ENCODE assay signal across 8 mouse cellular contexts in the genomic region with DNA sequence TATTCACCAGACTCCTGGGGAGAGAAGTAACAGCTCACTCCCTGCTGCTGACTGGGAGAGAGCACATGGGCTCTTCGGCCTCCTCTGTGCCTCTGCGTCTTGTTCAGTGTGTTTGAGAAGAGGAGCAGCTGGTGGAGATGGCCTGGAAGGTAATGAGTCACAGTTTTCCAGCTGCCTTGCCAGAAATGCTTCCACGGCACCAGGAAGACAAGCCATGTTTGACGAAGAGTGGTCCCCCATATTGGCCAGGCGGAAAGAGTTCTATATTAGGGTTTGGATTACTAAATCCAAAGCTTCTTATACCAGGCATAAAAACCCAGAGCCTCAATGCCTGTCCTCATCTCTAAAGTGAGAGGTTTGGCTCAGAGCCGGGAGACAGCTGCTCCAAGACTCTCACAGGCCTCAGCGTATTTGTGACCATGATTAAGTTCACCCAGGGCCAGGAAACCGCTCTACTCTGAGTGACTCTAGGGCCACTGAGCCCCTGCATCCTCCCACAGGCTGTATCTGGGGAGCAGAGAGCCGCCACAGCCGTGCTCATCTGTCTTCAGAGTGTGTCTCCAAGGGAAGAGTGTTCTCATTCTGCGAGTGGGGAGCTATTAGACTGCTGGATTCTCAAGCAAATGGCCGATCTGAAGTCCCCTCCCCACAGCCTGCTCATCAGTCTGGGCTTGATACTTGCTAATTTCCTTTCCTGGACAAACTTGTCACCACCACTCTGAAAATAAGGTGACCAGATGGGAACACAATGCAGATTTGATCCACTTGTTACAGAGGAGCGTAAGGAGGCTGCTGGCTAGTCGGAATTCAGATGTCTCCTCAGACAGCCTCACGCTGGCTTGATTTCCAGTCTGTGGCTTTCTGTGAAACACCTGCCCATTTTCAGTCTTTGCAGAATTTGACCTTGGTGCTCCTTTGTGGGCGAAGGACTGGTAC.
DNase-seq lines count a peak whose midpoint lies in the region; ATAC-seq and TF ChIP-seq lines count a peak whose summit lies in the region.

No protein-coding gene starts in this region.

- no peak for TF ChIP-seq CTCF in heart, postnatal 0 days (IDR thresholded peaks at IDR 0.05; ENCODE audit: low read depth)
- TF ChIP-seq CTCF in lung, embryonic 14.5 days (IDR thresholded peaks at IDR 0.05; ENCODE audit: low read depth) = no peak

- H3K9ac ChIP-seq in kidney, embryonic 16.5 days (replicated peaks; ENCODE audit: low read length) = no peak overlapping the region
- H3K9ac ChIP-seq in heart, postnatal 0 days (replicated peaks; ENCODE audit: low read depth, low read length) = no peak overlapping the region
- no peak overlapping the region for H3K9ac ChIP-seq in lung, embryonic 14.5 days

- TF ChIP-seq EP300 in heart, postnatal 0 days (IDR thresholded peaks at IDR 0.05; ENCODE audit: low read depth) = no peak

- DNase-seq in kidney, postnatal 10 days = peak; percentile 67
- peak; percentile 59 for DNase-seq in cerebellum, adult 9-11 months
- peak; percentile 30 for DNase-seq in heart, postnatal 0 days (ENCODE audit: low spot score)
- DNase-seq in lung, embryonic 14.5 days = peak; percentile 94
- DNase-seq in right cerebral cortex, postnatal 36 days (ENCODE audit: low spot score in 2 of 2) = peak; percentile 71 to 74
- DNase-seq in T-cell, adult 2 months (ENCODE audit: low spot score) = no peak
- DNase-seq in thymus, postnatal 25 days = no peak

- no peak overlapping the region for H3K4me2 ChIP-seq in kidney, embryonic 16.5 days (replicated peaks; ENCODE audit: low read depth, low read length)
- no peak overlapping the region for H3K4me2 ChIP-seq in heart, postnatal 0 days (ENCODE audit: low read depth, low read length)
- no peak overlapping the region for H3K4me2 ChIP-seq in lung, embryonic 14.5 days

- H3K27ac ChIP-seq in kidney, embryonic 16.5 days (ENCODE audit: low read length) = no peak overlapping the region
- no peak overlapping the region for H3K27ac ChIP-seq in heart, postnatal 0 days (ENCODE audit: low read depth)
- H3K27ac ChIP-seq in lung, embryonic 14.5 days (ENCODE audit: low read depth) = peak overlapping the region; percentile 76

- no peaks in the 10 kb centered on the region; the same call in 1 of the 2 replicates for H3K27me3 ChIP-seq in kidney, embryonic 16.5 days (ENCODE audit: insufficient read depth, low read length)
- H3K27me3 ChIP-seq in heart, postnatal 0 days (ENCODE audit: control insufficient read depth, insufficient read depth, low read length) = no peaks in the 10 kb centered on the region
- H3K27me3 ChIP-seq in lung, embryonic 14.5 days (ENCODE audit: insufficient read depth, low read length) = no peaks in the 10 kb centered on the region

- H3K9me3 ChIP-seq in kidney, embryonic 16.5 days (ENCODE audit: low read length) = no peaks in the 10 kb centered on the region
- no peaks in the 10 kb centered on the region for H3K9me3 ChIP-seq in heart, postnatal 0 days (replicated peaks; ENCODE audit: control insufficient read depth, low read length)
- no peaks in the 10 kb centered on the region for H3K9me3 ChIP-seq in lung, embryonic 14.5 days (ENCODE audit: low read depth, low read length)

- no peaks in the 10 kb centered on the region for H3K36me3 ChIP-seq in kidney, embryonic 16.5 days (ENCODE audit: insufficient read depth, low read length)
- H3K36me3 ChIP-seq in heart, postnatal 0 days (replicated peaks; ENCODE audit: control insufficient read depth, insufficient read depth, low read length) = no peaks in the 10 kb centered on the region
- no peaks in the 10 kb centered on the region for H3K36me3 ChIP-seq in lung, embryonic 14.5 days (ENCODE audit: insufficient read depth)

- 60% methylated on average over 16 of the region's 16 CpGs for WGBS in kidney, embryonic 16.5 days
- 62% methylated on average over 16 of the region's 16 CpGs for WGBS in heart, postnatal 0 days
- WGBS in lung, embryonic 14.5 days = 42% methylated on average over 16 of the region's 16 CpGs

- no peak for ATAC-seq in kidney, embryonic 16.5 days (ENCODE audit: low FRiP score, low TSS enrichment)
- peak; percentile 58; the same call in 1 of the 2 replicates for ATAC-seq in heart, postnatal 0 days (ENCODE audit: insufficient read depth, low read depth)
- ATAC-seq in lung, embryonic 14.5 days (ENCODE audit: insufficient read depth) = peak; percentile 95

- H3K4me3 ChIP-seq in kidney, embryonic 16.5 days (ENCODE audit: low read length) = no peak overlapping the region
- no peak overlapping the region for H3K4me3 ChIP-seq in heart, postnatal 0 days (ENCODE audit: low read depth, low read length)
- no peak overlapping the region for H3K4me3 ChIP-seq in lung, embryonic 14.5 days (ENCODE audit: low read depth, low read length)

- H3K4me1 ChIP-seq in kidney, embryonic 16.5 days (ENCODE audit: insufficient read depth, low read length) = no peaks in the 10 kb centered on the region
- no peaks in the 10 kb centered on the region for H3K4me1 ChIP-seq in heart, postnatal 0 days (ENCODE audit: control insufficient read depth, insufficient read depth)
- peaks cover 3% of the 10 kb centered on the region; the same call in 1 of the 2 replicates for H3K4me1 ChIP-seq in lung, embryonic 14.5 days (ENCODE audit: insufficient read depth)

Comparison
In these comparisons a context has a peak if more than half of its experiments do, and no peak if none do; other contexts are left out.
1. DNase-seq: peak in kidney, postnatal 10 days (single experiment), cerebellum, adult 9-11 months (single experiment), heart, postnatal 0 days (single experiment), lung, embryonic 14.5 days (single experiment) and right cerebral cortex, postnatal 36 days (2 of 2); none in T-cell, adult 2 months (single experiment) and thymus, postnatal 25 days (single experiment).